Mouse (Mus musculus): ENCODE data around the gene 1700020D05Rik.

DNA sequence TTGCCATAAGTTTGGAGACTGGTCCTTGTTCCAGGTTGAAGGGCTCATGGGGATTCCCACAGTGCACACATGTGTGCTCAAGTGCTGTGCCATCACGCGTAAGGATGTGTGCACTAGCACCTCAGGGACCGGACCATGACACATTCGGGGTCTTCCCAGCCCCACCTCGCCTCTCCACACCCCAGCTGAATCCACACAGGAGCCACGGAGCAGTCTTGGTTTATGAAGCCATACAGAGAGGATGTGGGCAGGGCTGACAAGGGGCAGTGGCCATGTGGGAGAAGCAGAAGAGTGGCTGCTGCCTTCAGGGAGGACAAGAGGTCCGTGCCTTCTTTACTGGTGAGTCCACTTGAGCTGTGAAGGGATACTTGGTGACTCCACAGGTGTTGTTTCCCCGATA, 38.5 kb downstream of the 1700020D05Rik start:
- TF ChIP-seq CTCF (IDR thresholded peaks at IDR 0.05; ENCODE audit: extremely low read depth, insufficient read length, insufficient replicate concordance, low read depth, low read length): no peak
- TF ChIP-seq POLR2A (IDR thresholded peaks at IDR 0.05; ENCODE audit: low read depth, low read length): no peak
